Mouse (Mus musculus): ENCODE results near the gene Fgfbp1. TPM values are rescaled to one million over a fixed set of nuclear protein-coding genes. Genes with fewer than 3 reads are reported as not detected.

The Fgfbp1 gene
- total and polyA plus RNA-seq, 2 experiments from 2014 or later = 0.87 to 7.3 TPM

DNA sequence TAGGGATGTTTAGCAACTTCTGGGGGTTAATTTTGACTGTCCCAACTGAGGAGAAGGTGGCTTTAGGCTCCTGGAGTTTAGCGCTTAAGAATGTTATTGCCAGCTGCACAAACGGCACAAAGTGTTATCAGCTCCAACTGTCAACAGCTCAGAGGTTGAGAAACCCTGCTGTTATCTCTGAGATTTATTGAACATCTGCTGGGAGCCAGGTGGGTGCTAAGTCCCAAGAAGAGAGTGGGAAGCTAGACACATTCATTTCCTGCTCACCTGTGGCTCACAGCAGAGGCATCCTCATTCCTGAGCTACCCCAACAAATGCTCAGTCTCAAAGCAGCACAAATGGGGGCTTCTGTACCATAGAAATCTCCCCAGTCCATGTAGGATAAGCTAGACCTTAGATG lies 10.4 kb downstream of the Fgfbp1 start:
- Histone ChIP-seq H3K4me1 (ENCODE audit: control insufficient read depth, insufficient read depth) (no peaks in the 10 kb centered on the region), H3K36me3 (replicated peaks; ENCODE audit: control insufficient read depth, insufficient read depth, low read length) (no peaks in the 10 kb centered on the region), H3K27me3 (ENCODE audit: control insufficient read depth, insufficient read depth, low read length) (no peaks in the 10 kb centered on the region), H3K4me2 (ENCODE audit: low read depth, low read length) (no peak overlapping the region), H3K9me3 (replicated peaks; ENCODE audit: control insufficient read depth, low read length) (no peaks in the 10 kb centered on the region), H3K27ac (ENCODE audit: low read depth) (no peak overlapping the region), H3K9ac (replicated peaks; ENCODE audit: low read depth, low read length) (no peak overlapping the region), H3K4me3 (ENCODE audit: low read depth, low read length) (no peak overlapping the region)
- TF ChIP-seq CTCF (IDR thresholded peaks at IDR 0.05; ENCODE audit: low read depth) (no peak), EP300 (IDR thresholded peaks at IDR 0.05; ENCODE audit: low read depth) (no peak)
- 20% methylated on average over 2 of the region's 2 CpGs for WGBS
- DNase-seq (ENCODE audit: low spot score) = no peak
- no peak for ATAC-seq (ENCODE audit: insufficient read depth, low read depth)

DNA sequence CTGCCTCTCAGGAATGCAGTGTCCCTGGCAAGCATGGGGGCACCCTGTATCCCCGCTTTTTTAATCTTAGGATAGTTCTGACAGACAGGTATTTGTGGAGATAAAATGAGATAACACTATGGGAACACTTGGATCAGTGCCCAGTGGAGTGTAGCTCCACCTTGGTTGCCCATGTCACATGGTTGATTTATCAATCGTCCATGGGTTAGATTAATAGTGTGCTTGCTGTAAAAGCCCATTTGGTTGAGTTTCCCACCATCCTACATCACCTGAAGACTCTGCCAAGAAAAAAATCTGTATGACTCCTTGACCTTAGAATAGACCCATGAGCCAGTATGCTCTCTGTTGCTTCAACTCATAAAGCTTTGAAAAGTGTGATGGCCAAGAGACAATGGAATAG lies 11.0 kb downstream of the Fgfbp1 start:
- Histone ChIP-seq H3K9ac (replicated peaks; ENCODE audit: low read depth, low read length) (no peak overlapping the region), H3K4me3 (ENCODE audit: low read depth, low read length) (no peak overlapping the region), H3K4me1 (ENCODE audit: control insufficient read depth, insufficient read depth) (no peaks in the 10 kb centered on the region), H3K4me2 (ENCODE audit: low read depth, low read length) (no peak overlapping the region), H3K9me3 (replicated peaks; ENCODE audit: control insufficient read depth, low read length) (no peaks in the 10 kb centered on the region), H3K36me3 (replicated peaks; ENCODE audit: control insufficient read depth, insufficient read depth, low read length) (no peaks in the 10 kb centered on the region), H3K27ac (ENCODE audit: low read depth) (no peak overlapping the region), H3K27me3 (ENCODE audit: control insufficient read depth, insufficient read depth, low read length) (no peaks in the 10 kb centered on the region)
- WGBS = 57% methylated on average over 2 of the region's 2 CpGs
- DNase-seq (ENCODE audit: low spot score) = no peak
- ATAC-seq (ENCODE audit: insufficient read depth, low read depth) = no peak
- TF ChIP-seq EP300 (IDR thresholded peaks at IDR 0.05; ENCODE audit: low read depth) = no peak
- TF ChIP-seq CTCF (IDR thresholded peaks at IDR 0.05; ENCODE audit: low read depth) = no peak

- Histone ChIP-seq H3K9me3 (replicated peaks; ENCODE audit: control insufficient read depth, low read length) (no peaks in the 10 kb centered on the region), H3K9ac (replicated peaks; ENCODE audit: low read depth, low read length) (no peak overlapping the region), H3K27me3 (ENCODE audit: control insufficient read depth, insufficient read depth, low read length) (no peaks in the 10 kb centered on the region), H3K4me1 (ENCODE audit: control insufficient read depth, insufficient read depth) (no peaks in the 10 kb centered on the region), H3K36me3 (replicated peaks; ENCODE audit: control insufficient read depth, insufficient read depth, low read length) (no peaks in the 10 kb centered on the region), H3K27ac (ENCODE audit: low read depth) (no peak overlapping the region), H3K4me2 (ENCODE audit: low read depth, low read length) (no peak overlapping the region), H3K4me3 (ENCODE audit: low read depth, low read length) (no peak overlapping the region)
- ATAC-seq (ENCODE audit: insufficient read depth, low read depth) = no peak
- TF ChIP-seq EP300 (IDR thresholded peaks at IDR 0.05; ENCODE audit: low read depth) (no peak), CTCF (IDR thresholded peaks at IDR 0.05; ENCODE audit: low read depth) (no peak)
- WGBS = 63% methylated on average over 2 of the region's 2 CpGs
- DNase-seq (ENCODE audit: low spot score) = no peak
These were observed 12.9 kb downstream of the Fgfbp1 start for GRCm38 (mm10) chr5:43968634-43969033.

DNA sequence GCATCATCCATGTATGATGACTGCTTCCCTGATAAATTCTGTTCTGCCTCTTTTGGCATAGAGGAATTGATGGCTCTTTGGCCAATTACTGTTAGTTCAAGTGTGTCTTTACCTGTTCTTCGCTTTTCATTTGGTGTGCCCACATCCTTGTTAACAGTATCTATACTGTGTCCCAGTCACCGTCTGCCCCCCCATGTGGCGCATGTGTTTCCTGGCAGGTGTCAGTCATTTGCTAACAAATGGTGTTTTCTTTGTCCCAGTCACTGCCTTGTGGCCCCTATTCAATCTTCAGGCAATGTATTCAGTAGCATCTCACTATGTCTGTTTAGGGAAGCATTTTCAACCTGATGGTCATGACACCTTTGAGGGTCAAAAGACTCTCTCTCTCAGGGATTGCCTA lies 20.5 kb downstream of the Fgfbp1 start:
- no peaks in the 10 kb centered on the region for H3K36me3 ChIP-seq (replicated peaks; ENCODE audit: control insufficient read depth, insufficient read depth, low read length)
- no peak for ATAC-seq (ENCODE audit: insufficient read depth, low read depth)
- no peak overlapping the region for H3K4me2 ChIP-seq (ENCODE audit: low read depth, low read length)
- no peak overlapping the region for H3K4me3 ChIP-seq (ENCODE audit: low read depth, low read length)
- TF ChIP-seq CTCF (IDR thresholded peaks at IDR 0.05; ENCODE audit: low read depth) (no peak), EP300 (IDR thresholded peaks at IDR 0.05; ENCODE audit: low read depth) (no peak)
- H3K9me3 ChIP-seq (replicated peaks; ENCODE audit: control insufficient read depth, low read length) = no peaks in the 10 kb centered on the region
- H3K27me3 ChIP-seq (ENCODE audit: control insufficient read depth, insufficient read depth, low read length) = no peaks in the 10 kb centered on the region
- H3K9ac ChIP-seq (replicated peaks; ENCODE audit: low read depth, low read length) = no peak overlapping the region
- no peaks in the 10 kb centered on the region for H3K4me1 ChIP-seq (ENCODE audit: control insufficient read depth, insufficient read depth)
- no peak overlapping the region for H3K27ac ChIP-seq (ENCODE audit: low read depth)
- 75% methylated on average over 3 of the region's 3 CpGs for WGBS
- DNase-seq (ENCODE audit: low spot score) = no peak

- Histone ChIP-seq H3K27me3 (ENCODE audit: control insufficient read depth, insufficient read depth, low read length) (no peaks in the 10 kb centered on the region), H3K9ac (replicated peaks; ENCODE audit: low read depth, low read length) (no peak overlapping the region), H3K27ac (ENCODE audit: low read depth) (no peak overlapping the region), H3K4me3 (ENCODE audit: low read depth, low read length) (no peak overlapping the region), H3K4me2 (ENCODE audit: low read depth, low read length) (no peak overlapping the region), H3K36me3 (replicated peaks; ENCODE audit: control insufficient read depth, insufficient read depth, low read length) (no peaks in the 10 kb centered on the region), H3K9me3 (replicated peaks; ENCODE audit: control insufficient read depth, low read length) (no peaks in the 10 kb centered on the region), H3K4me1 (ENCODE audit: control insufficient read depth, insufficient read depth) (no peaks in the 10 kb centered on the region)
- DNase-seq (ENCODE audit: low spot score) = no peak
- no peak for ATAC-seq (ENCODE audit: insufficient read depth, low read depth)
- 74% methylated on average over 3 of the region's 3 CpGs for WGBS
- TF ChIP-seq EP300 (IDR thresholded peaks at IDR 0.05; ENCODE audit: low read depth) = no peak
- no peak for TF ChIP-seq CTCF (IDR thresholded peaks at IDR 0.05; ENCODE audit: low read depth)
These were observed 21.6 kb downstream of the Fgfbp1 start for GRCm38 (mm10) chr5:43959884-43960440.

DNA sequence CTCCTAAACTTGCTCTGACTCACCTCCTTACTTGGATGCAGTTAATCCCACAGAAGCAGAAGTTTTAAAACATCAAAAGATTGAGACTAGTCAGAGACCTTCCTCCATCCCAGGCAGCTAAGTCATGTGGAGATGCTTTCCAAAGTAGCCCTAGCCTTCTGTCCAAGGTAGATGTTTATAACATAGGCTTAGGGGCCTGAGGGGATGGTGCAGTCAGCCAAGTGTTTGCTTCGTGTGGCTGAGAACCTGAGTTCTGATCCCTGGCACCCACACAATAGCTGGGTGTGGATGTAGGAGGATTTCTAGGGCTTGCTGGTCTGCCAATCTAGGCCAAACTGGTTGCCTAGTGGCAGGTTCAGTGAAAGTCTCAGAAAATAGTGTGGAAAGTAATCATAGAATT lies 28.3 kb downstream of the Fgfbp1 start:
- TF ChIP-seq EP300 (IDR thresholded peaks at IDR 0.05; ENCODE audit: low read depth) (no peak), CTCF (IDR thresholded peaks at IDR 0.05; ENCODE audit: low read depth) (no peak)

More for the DNA sequence above, 28.3 kb downstream of the Fgfbp1 start:
- no peak overlapping the region for H3K27ac ChIP-seq (ENCODE audit: low read depth)
- no peak for DNase-seq (ENCODE audit: low spot score)
- no peaks in the 10 kb centered on the region for H3K36me3 ChIP-seq (replicated peaks; ENCODE audit: control insufficient read depth, insufficient read depth, low read length)
- H3K4me2 ChIP-seq (ENCODE audit: low read depth, low read length) = no peak overlapping the region
- no peaks in the 10 kb centered on the region for H3K9me3 ChIP-seq (replicated peaks; ENCODE audit: control insufficient read depth, low read length)
- H3K9ac ChIP-seq (replicated peaks; ENCODE audit: low read depth, low read length) = no peak overlapping the region
- no peak for ATAC-seq (ENCODE audit: insufficient read depth, low read depth)
- H3K4me1 ChIP-seq (ENCODE audit: control insufficient read depth, insufficient read depth) = peaks cover 8% of the 10 kb centered on the region
- WGBS = 66% methylated on average over 1 of the region's 1 CpGs
- H3K4me3 ChIP-seq (ENCODE audit: low read depth, low read length) = no peak overlapping the region
- no peaks in the 10 kb centered on the region for H3K27me3 ChIP-seq (ENCODE audit: control insufficient read depth, insufficient read depth, low read length)

Data from heart, postnatal 0 days (tissue).